Mouse (Mus musculus) testis, postnatal 10 days (tissue): ENCODE measurements around the gene Ghrh.
A peak's percentile ranks its signal among the peaks of the same experiment; 100 is the strongest.
"Not testable (repeated sequence)": the region's sequence is repeated elsewhere in the genome, so short reads cannot be mapped to it uniquely, and the experiment has no call there.

ENCODE experiments used
- DNase-seq: peaks from one replicate; pipeline ENCODE4 v3.0.0; 2021; ENCODE audit warnings: low spot score

The Ghrh gene

GRCm38 (mm10) chr2:157347361-157348159 lies at the start of gene Ghrh:
Ghrh (minus strand) TSS chr2:157347506.
- no peak for DNase-seq

- DNase-seq: no peak
Measured at GRCm38 (mm10) chr2:157395960-157396359, 48.7 kb upstream of the Ghrh start.

- DNase-seq: no peak
Measured at GRCm38 (mm10) chr2:157395371-157395770, 48.1 kb upstream of the Ghrh start.

- DNase-seq: no peak
Measured at GRCm38 (mm10) chr2:157394868-157395267, 47.6 kb upstream of the Ghrh start.

GRCm38 (mm10) chr2:157393549-157393948 lies 46.2 kb upstream of the Ghrh start:
- no peak for DNase-seq

- no peak for DNase-seq
Measured at GRCm38 (mm10) chr2:157392331-157392730, 45.0 kb upstream of the Ghrh start.

- DNase-seq: no peak
Measured at GRCm38 (mm10) chr2:157389591-157389921, 42.2 kb upstream of the Ghrh start.

GRCm38 (mm10) chr2:157388901-157389590 lies 41.7 kb upstream of the Ghrh start:
- not testable (repeated sequence) for DNase-seq

- DNase-seq: no peak
Measured at GRCm38 (mm10) chr2:157384836-157385235, 37.5 kb upstream of the Ghrh start.

GRCm38 (mm10) chr2:157376995-157377394 lies 29.7 kb upstream of the Ghrh start:
- no peak for DNase-seq

GRCm38 (mm10) chr2:157375794-157376757 lies 28.8 kb upstream of the Ghrh start:
- DNase-seq: no peak

GRCm38 (mm10) chr2:157375051-157375450 lies 27.7 kb upstream of the Ghrh start:
- DNase-seq: no peak

GRCm38 (mm10) chr2:157373681-157374080 lies 26.4 kb upstream of the Ghrh start:
- DNase-seq: no peak

GRCm38 (mm10) chr2:157371696-157372095 lies 24.4 kb upstream of the Ghrh start:
- no peak for DNase-seq

- DNase-seq: no peak
Measured at GRCm38 (mm10) chr2:157367991-157368390, 20.7 kb upstream of the Ghrh start.

GRCm38 (mm10) chr2:157367184-157367893 lies 20.0 kb upstream of the Ghrh start, which contains the start of gene Manbal:
Manbal (plus strand) TSS chr2:157367594.
- DNase-seq: peak; percentile 97

- no peak for DNase-seq
Measured at GRCm38 (mm10) chr2:157366762-157367161, 19.5 kb upstream of the Ghrh start.

GRCm38 (mm10) chr2:157363031-157363430 lies 15.7 kb upstream of the Ghrh start:
- no peak for DNase-seq

GRCm38 (mm10) chr2:157360028-157360427 lies 12.7 kb upstream of the Ghrh start:
- no peak for DNase-seq

- no peak for DNase-seq
Measured at GRCm38 (mm10) chr2:157354106-157354505, 6.8 kb upstream of the Ghrh start.

- DNase-seq: no peak
Measured at GRCm38 (mm10) chr2:157353183-157353582, 5.9 kb upstream of the Ghrh start.
